Comparison of ENCODE assay signal across 8 mouse cellular contexts in genomic region chr12:24831153-24831963, GRCm38 (mm10). TPM values are rescaled to one million over a fixed set of nuclear protein-coding genes. Genes with fewer than 3 reads are reported as not detected.
DNase-seq lines count a peak whose midpoint lies in the region; ATAC-seq and TF ChIP-seq lines count a peak whose summit lies in the region.

No protein-coding gene starts in this region.

- no peaks in the 10 kb centered on the region; the same call in 1 of the 2 replicates for H3K4me1 ChIP-seq in brown adipose tissue, adult 24 weeks (ENCODE audit: control insufficient read depth, insufficient read depth, insufficient read length, low read length)
- H3K4me1 ChIP-seq in heart, embryonic 13.5 days: peaks cover 43% of the 10 kb centered on the region
- peaks cover 9% of the 10 kb centered on the region; the same call in 1 of the 2 replicates for H3K4me1 ChIP-seq in kidney, postnatal 0 days (replicated peaks; ENCODE audit: insufficient read depth, low read length)
- peaks cover 34% of the 10 kb centered on the region for H3K4me1 ChIP-seq in liver, embryonic 13.5 days (replicated peaks)
- peaks cover 61% of the 10 kb centered on the region for H3K4me1 ChIP-seq in neural tube, embryonic 13.5 days (replicated peaks)

- no peaks in the 10 kb centered on the region for H3K27me3 ChIP-seq in heart, embryonic 13.5 days (replicated peaks)
- no peaks in the 10 kb centered on the region for H3K27me3 ChIP-seq in kidney, postnatal 0 days (ENCODE audit: insufficient read depth, low read length)
- peaks cover 21% of the 10 kb centered on the region for H3K27me3 ChIP-seq in liver, embryonic 13.5 days
- no peaks in the 10 kb centered on the region for H3K27me3 ChIP-seq in neural tube, embryonic 13.5 days

- TF ChIP-seq CTCF in kidney, postnatal 0 days (IDR thresholded peaks at IDR 0.05; ENCODE audit: low read depth): peak; percentile 59

- WGBS in heart, embryonic 13.5 days: under 1% methylated on average over 83 of the region's 95 CpGs
- under 1% methylated on average over 65 of the region's 95 CpGs for WGBS in kidney, postnatal 0 days
- under 1% methylated on average over 73 of the region's 95 CpGs for WGBS in liver, embryonic 13.5 days (ENCODE audit: insufficient replicate concordance)
- under 1% methylated on average over 72 of the region's 95 CpGs for WGBS in neural tube, embryonic 13.5 days

- peak; percentile 71 for ATAC-seq in CD4-positive, CD25-positive, alpha-beta regulatory T cell, adult 4 months
- peak; percentile 72 for ATAC-seq in erythroid progenitor cell, adult 5-6 weeks (replicated peaks; ENCODE audit: low FRiP score, poor library complexity, severe bottlenecking)
- peak; percentile 96 for ATAC-seq in heart, embryonic 13.5 days (ENCODE audit: extremely low read depth, insufficient number of reproducible peaks, low FRiP score, low TSS enrichment)
- peak; percentile 99 for ATAC-seq in kidney, postnatal 0 days (replicated peaks; ENCODE audit: low FRiP score, low read depth)
- ATAC-seq in liver, embryonic 13.5 days (ENCODE audit: low read depth): peak; percentile 87
- peak; percentile 99 for ATAC-seq in neural tube, embryonic 13.5 days (ENCODE audit: low read depth)

- H3K36me3 ChIP-seq in heart, embryonic 13.5 days: no peaks in the 10 kb centered on the region
- H3K36me3 ChIP-seq in kidney, postnatal 0 days (ENCODE audit: insufficient read depth, low read length): no peaks in the 10 kb centered on the region
- no peaks in the 10 kb centered on the region for H3K36me3 ChIP-seq in liver, embryonic 13.5 days
- H3K36me3 ChIP-seq in neural tube, embryonic 13.5 days: no peaks in the 10 kb centered on the region

- peak; percentile 98 for DNase-seq in kidney, postnatal 0 days (ENCODE audit: low spot score)
- DNase-seq in liver, embryonic 13.5 days: peak; percentile 64
- peak; percentile 79 for DNase-seq in telencephalon, adult 2 months (ENCODE audit: low read depth, low spot score)

- H3K9me3 ChIP-seq in heart, embryonic 13.5 days: no peaks in the 10 kb centered on the region
- no peaks in the 10 kb centered on the region for H3K9me3 ChIP-seq in kidney, postnatal 0 days (replicated peaks; ENCODE audit: low read length)
- H3K9me3 ChIP-seq in liver, embryonic 13.5 days (replicated peaks): no peaks in the 10 kb centered on the region
- no peaks in the 10 kb centered on the region for H3K9me3 ChIP-seq in neural tube, embryonic 13.5 days

- peak overlapping the region; percentile 96 for H3K9ac ChIP-seq in heart, embryonic 13.5 days
- H3K9ac ChIP-seq in kidney, postnatal 0 days (ENCODE audit: low read depth, low read length): peak overlapping the region; percentile 85
- peak overlapping the region; percentile 81 for H3K9ac ChIP-seq in liver, embryonic 13.5 days
- peak overlapping the region; percentile 98 for H3K9ac ChIP-seq in neural tube, embryonic 13.5 days

- peak overlapping the region; percentile 85 for H3K4me2 ChIP-seq in heart, embryonic 13.5 days
- H3K4me2 ChIP-seq in kidney, postnatal 0 days (ENCODE audit: low read length): peak overlapping the region; percentile 93
- peak overlapping the region; percentile 100 for H3K4me2 ChIP-seq in liver, embryonic 13.5 days
- peak overlapping the region; percentile 80 for H3K4me2 ChIP-seq in neural tube, embryonic 13.5 days

- H3K4me3 ChIP-seq in brown adipose tissue, adult 24 weeks (ENCODE audit: insufficient read depth, low read depth, low read length): peak overlapping the region; percentile 76
- H3K4me3 ChIP-seq in heart, embryonic 13.5 days: peak overlapping the region; percentile 92
- H3K4me3 ChIP-seq in kidney, postnatal 0 days (replicated peaks; ENCODE audit: low read depth, low read length): peak overlapping the region; percentile 93
- H3K4me3 ChIP-seq in liver, embryonic 13.5 days (replicated peaks): peak overlapping the region; percentile 83
- H3K4me3 ChIP-seq in neural tube, embryonic 13.5 days: peak overlapping the region; percentile 85

- H3K27ac ChIP-seq in brown adipose tissue, adult 24 weeks (replicated peaks; ENCODE audit: low read depth, low read length): no peak overlapping the region
- peak overlapping the region; percentile 95 for H3K27ac ChIP-seq in heart, embryonic 13.5 days (replicated peaks)
- peak overlapping the region; percentile 89 for H3K27ac ChIP-seq in kidney, postnatal 0 days
- H3K27ac ChIP-seq in liver, embryonic 13.5 days: peak overlapping the region; percentile 39; the same call in 1 of the 2 replicates
- peak overlapping the region; percentile 100 for H3K27ac ChIP-seq in neural tube, embryonic 13.5 days (replicated peaks)

RNA-seq across cellular contexts. Expression of gene Mboat2, which starts 0.7 kb away (rescaled TPM):
- under 1 TPM; 0.15 to 0.34 TPM for polyA plus RNA-seq in CD4-positive, CD25-positive, alpha-beta regulatory T cell, adult 4 months (2017; shearing (Covaris generic))
- 2.0 TPM in 1 of 2 replicates, not detected in the other for polyA plus RNA-seq in brown adipose tissue, adult 24 weeks (2012; ENCODE audit: insufficient read depth, insufficient read length, missing spikeins)
- 68.1 and 117 TPM in 2 replicates for total RNA-seq in erythroid progenitor cell, adult 5-6 weeks (2015; ENCODE audit: low replicate concordance)
- total RNA-seq in erythroid progenitor cell, adult 5-6 weeks (2017; ENCODE audit: low replicate concordance): 79.5 and 84.0 TPM in 2 replicates
- polyA plus RNA-seq in heart, embryonic 13.5 days (2015; fragmentation: Nextera tagmentation; extraction: Ambion mirVana): 27.7 and 30.5 TPM in 2 replicates
- 44.5 and 50.8 TPM in 2 replicates for polyA plus RNA-seq in kidney, postnatal 0 days (2015; fragmentation: Nextera tagmentation; extraction: Ambion mirVana)
- polyA plus RNA-seq in liver, embryonic 13.5 days (2015; fragmentation: Nextera tagmentation; extraction: Ambion mirVana): 5.3 and 5.9 TPM in 2 replicates
- polyA plus RNA-seq in neural tube, embryonic 13.5 days (2015; fragmentation: Nextera tagmentation; extraction: Ambion mirVana): 72.1 and 79.1 TPM in 2 replicates
